Mouse (Mus musculus) limb, embryonic 10.5 days (tissue): ENCODE measurements around the gene Zfp316. TPM values are rescaled to one million over a fixed set of nuclear protein-coding genes. Genes with fewer than 3 reads are reported as not detected.

Experiments
- DNase-seq: peaks from one replicate; pipeline ENCODE4 v3.0.0-alpha.2; 2017; ENCODE audit warnings: low spot score
- H3K27ac ChIP-seq: fragments of 300-500 bp; sonication (generic); 2 replicates; pipeline ENCODE4 v1.5.1; 2016; ENCODE audit warnings: mild to moderate bottlenecking
- H3K27me3 ChIP-seq: fragments of 300-500 bp; sonication (generic); 2 replicates; pipeline ENCODE4 v1.6.1; 2016; ENCODE audit warnings: low read depth, mild to moderate bottlenecking; ENCODE audit not compliant: poor library complexity, severe bottlenecking
- H3K36me3 ChIP-seq: fragments of 300-500 bp; sonication (generic); 2 replicates; pipeline ENCODE4 v1.6.1; 2016; ENCODE audit warnings: mild to moderate bottlenecking, moderate library complexity
- H3K4me1 ChIP-seq: fragments of 300-500 bp; sonication (generic); 2 replicates; pipeline ENCODE4 v1.6.1; 2016
- H3K4me3 ChIP-seq: fragments of 300-500 bp; sonication (generic); 2 replicates; pipeline ENCODE4 v1.5.1; 2016; ENCODE audit warnings: mild to moderate bottlenecking, moderate library complexity
- H3K9me3 ChIP-seq: fragments of 300-500 bp; sonication (generic); replicated peaks from 2 replicates; pipeline ENCODE4 v1.6.1; 2016; ENCODE audit warnings: mild to moderate bottlenecking
- WGBS: fragments of 180-500 bp; shearing (Covaris S2); methylation state at CpG from one replicate; pipeline ENCODE4 v1.1.7; 2016; 5-methylcytosine and 5-hydroxymethylcytosine counted together
- polyA plus RNA-seq: library from polyadenylated mRNA; unstranded; fragments of >200 nt; fragmentation: Nextera tagmentation; extraction: Ambion mirVana; gene quantifications from 2 replicates; pipeline ENCODE4 v1.2.1, GENCODE M21; 2016

Zfp316 gene
- polyA plus RNA-seq, 1 experiment from 2014 or later = 4.4 TPM

DNA sequence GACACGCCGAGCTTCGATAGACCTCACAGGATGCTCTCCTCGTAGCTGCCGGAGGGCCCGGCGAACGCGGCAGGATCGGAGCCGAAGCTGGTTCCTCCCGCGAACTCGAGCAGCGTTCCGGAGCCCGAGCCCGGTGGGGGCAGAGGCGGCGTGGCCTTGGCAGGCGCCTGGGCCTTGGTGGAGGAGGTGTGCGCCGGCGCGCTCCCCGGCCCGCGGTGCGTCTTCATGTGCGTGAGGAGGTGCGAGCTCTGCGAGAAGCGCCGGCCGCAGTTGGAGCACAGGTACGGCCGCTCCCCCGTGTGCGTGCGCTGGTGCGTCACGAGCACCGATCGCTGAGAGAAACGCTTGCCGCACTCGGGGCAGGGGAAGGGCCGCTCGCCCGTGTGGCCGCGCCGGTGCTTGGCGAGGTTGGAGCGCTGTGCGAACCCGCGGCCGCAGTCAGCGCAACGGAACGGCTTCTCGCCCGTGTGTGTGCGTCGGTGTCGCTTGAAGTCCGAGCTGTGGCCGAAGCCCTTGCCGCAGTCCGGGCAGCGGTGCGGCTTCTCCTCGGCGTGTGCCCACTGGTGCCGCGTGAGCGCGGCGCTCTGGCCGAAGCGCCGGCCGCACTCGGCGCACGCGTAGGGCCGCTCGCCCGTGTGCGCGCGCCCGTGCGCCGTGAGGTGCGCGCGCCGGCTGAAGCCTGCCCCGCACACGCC, 16.5 kb downstream of the Zfp316 start:
- peaks cover 74% of the 10 kb centered on the region for H3K36me3 ChIP-seq

GRCm38 (mm10) chr5:143252791-143253185, 17.0 kb downstream of the Zfp316 start:
- Histone ChIP-seq H3K27ac (no peak overlapping the region), H3K4me1 (peaks cover 26% of the 10 kb centered on the region), H3K9me3 (no peaks in the 10 kb centered on the region), H3K27me3 (peaks cover 82% of the 10 kb centered on the region), H3K4me3 (peak overlapping the region; percentile 52), H3K36me3 (peaks cover 74% of the 10 kb centered on the region)
- WGBS = 13% methylated on average over 18 of the region's 18 CpGs
- DNase-seq = no peak

More for the DNA sequence above, 16.5 kb downstream of the Zfp316 start:
- peak; percentile 68 for DNase-seq
- H3K9me3 ChIP-seq = no peaks in the 10 kb centered on the region
- peaks cover 26% of the 10 kb centered on the region for H3K4me1 ChIP-seq
- 21% methylated on average over 103 of the region's 103 CpGs for WGBS
- peak overlapping the region; percentile 52 for H3K4me3 ChIP-seq
- H3K27ac ChIP-seq = 0 out of 2 replicates have a peak overlapping the region, but pooled peaks have one; percentile 14
- peaks cover 88% of the 10 kb centered on the region for H3K27me3 ChIP-seq

GRCm38 (mm10) chr5:143252039-143252438, 17.8 kb downstream of the Zfp316 start:
- peaks cover 26% of the 10 kb centered on the region for H3K4me1 ChIP-seq
- DNase-seq = no peak
- no peaks in the 10 kb centered on the region for H3K9me3 ChIP-seq
- H3K27ac ChIP-seq = no peak overlapping the region
- 42% methylated on average over 6 of the region's 6 CpGs for WGBS
- H3K27me3 ChIP-seq = peaks cover 75% of the 10 kb centered on the region
- H3K4me3 ChIP-seq = no peak overlapping the region
- peaks cover 74% of the 10 kb centered on the region for H3K36me3 ChIP-seq

DNA sequence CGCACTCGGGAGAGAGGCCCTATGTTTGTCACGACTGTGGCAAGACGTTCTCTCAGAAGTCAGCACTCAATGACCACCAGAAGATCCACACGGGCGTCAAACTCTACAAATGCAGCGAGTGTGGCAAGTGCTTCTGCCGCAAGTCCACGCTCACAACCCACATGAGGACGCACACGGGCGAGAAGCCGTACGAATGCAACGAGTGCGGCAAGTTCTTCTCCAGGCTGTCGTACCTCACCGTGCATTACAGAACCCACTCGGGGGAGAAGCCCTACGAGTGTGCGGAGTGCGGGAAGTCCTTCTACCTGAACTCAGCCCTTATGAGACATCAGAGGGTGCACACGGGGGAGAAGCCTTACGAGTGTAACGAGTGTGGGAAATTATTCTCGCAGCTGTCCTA, 24.9 kb downstream of the Zfp316 start:
- H3K4me1 ChIP-seq = no peaks in the 10 kb centered on the region
- H3K4me3 ChIP-seq = no peak overlapping the region
- H3K36me3 ChIP-seq = peaks cover 99% of the 10 kb centered on the region
- H3K27me3 ChIP-seq = peaks cover 4% of the 10 kb centered on the region; the same call in 1 of the 2 replicates
- H3K27ac ChIP-seq = no peak overlapping the region
- no peaks in the 10 kb centered on the region for H3K9me3 ChIP-seq
- no peak for DNase-seq
- WGBS = 97% methylated on average over 26 of the region's 26 CpGs

- no peak for DNase-seq
- peak overlapping the region; percentile 96; the same call in 1 of the 2 replicates for H3K27ac ChIP-seq
- H3K9me3 ChIP-seq = no peaks in the 10 kb centered on the region
- WGBS = 61% methylated on average over 9 of the region's 9 CpGs
- H3K4me3 ChIP-seq = peak overlapping the region; percentile 81
- H3K27me3 ChIP-seq = no peaks in the 10 kb centered on the region
- H3K4me1 ChIP-seq = peaks cover 26% of the 10 kb centered on the region
- H3K36me3 ChIP-seq = peaks cover 44% of the 10 kb centered on the region
Observed at GRCm38 (mm10) chr5:143236036-143236435, 33.8 kb downstream of the Zfp316 start.

DNA sequence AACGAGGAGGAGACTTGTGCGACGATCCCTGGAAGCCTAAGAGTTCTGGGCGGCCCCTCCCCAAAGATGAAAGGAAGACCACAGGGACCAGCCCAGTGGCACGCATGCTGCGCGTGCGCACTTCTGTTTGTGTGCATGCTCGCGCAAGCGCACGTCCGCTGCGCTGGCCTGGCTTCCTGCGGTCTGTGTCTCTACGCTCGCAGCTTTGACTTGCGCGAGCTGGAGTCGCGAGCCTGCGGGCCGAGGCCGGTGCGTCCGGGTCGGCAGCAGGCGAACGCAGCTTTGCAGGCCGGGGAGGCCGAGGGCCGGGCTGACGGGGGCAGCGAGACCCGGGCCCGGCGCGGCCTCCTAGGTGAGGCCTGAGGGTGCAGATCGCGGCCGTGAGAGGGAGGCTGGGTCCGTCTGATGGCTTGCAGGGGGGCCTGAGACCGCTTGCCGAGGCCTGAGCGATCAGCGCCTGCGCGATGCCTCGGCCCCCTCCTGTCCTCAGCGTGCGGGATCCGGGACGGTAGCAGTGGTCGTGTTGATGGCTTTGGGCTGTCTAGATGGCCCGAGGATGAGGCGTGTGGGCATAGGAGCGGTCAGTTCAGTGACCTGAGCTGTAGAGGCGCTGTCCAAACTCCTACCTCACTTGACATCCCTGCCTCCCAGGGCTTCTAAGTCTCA, 34.7 kb downstream of the Zfp316 start, which contains the start of gene Zfp12:
TSS of gene Zfp12 (plus strand) at position 136 of the 666 bp plus-strand sequence.
- peaks cover 26% of the 10 kb centered on the region for H3K4me1 ChIP-seq
- WGBS = under 1% methylated on average over 58 of the region's 58 CpGs
- H3K9me3 ChIP-seq = no peaks in the 10 kb centered on the region
- H3K4me3 ChIP-seq = peak within 1 kb of the TSS; percentile 81
- H3K27me3 ChIP-seq = no peaks in the 10 kb centered on the region
- DNase-seq = peak; percentile 94
- peaks cover 35% of the 10 kb centered on the region for H3K36me3 ChIP-seq
- peak within 1 kb of the TSS; percentile 96 for H3K27ac ChIP-seq

GRCm38 (mm10) chr5:143226790-143227189, 43.0 kb downstream of the Zfp316 start, which contains the start of gene Spdye4a:
Gene Spdye4a (minus strand): TSS chr5:143226890.
- WGBS = 88% methylated on average over 3 of the region's 3 CpGs
- Histone ChIP-seq H3K9me3 (no peaks in the 10 kb centered on the region), H3K36me3 (no peaks in the 10 kb centered on the region), H3K4me1 (no peaks in the 10 kb centered on the region), H3K27ac (no peak within 1 kb of the TSS), H3K27me3 (no peaks in the 10 kb centered on the region), H3K4me3 (no peak within 1 kb of the TSS)
- no peak for DNase-seq

- Histone ChIP-seq H3K9me3 (no peaks in the 10 kb centered on the region), H3K36me3 (no peaks in the 10 kb centered on the region), H3K4me3 (no peak overlapping the region), H3K27me3 (no peaks in the 10 kb centered on the region), H3K4me1 (no peaks in the 10 kb centered on the region), H3K27ac (no peak overlapping the region)
- DNase-seq = no peak
- WGBS = 78% methylated on average over 1 of the region's 1 CpGs
Observed at GRCm38 (mm10) chr5:143222287-143222686, 47.5 kb downstream of the Zfp316 start.

- 83% methylated on average over 5 of the region's 5 CpGs for WGBS
Observed at GRCm38 (mm10) chr5:143220996-143221395, 48.8 kb downstream of the Zfp316 start.

DNA sequence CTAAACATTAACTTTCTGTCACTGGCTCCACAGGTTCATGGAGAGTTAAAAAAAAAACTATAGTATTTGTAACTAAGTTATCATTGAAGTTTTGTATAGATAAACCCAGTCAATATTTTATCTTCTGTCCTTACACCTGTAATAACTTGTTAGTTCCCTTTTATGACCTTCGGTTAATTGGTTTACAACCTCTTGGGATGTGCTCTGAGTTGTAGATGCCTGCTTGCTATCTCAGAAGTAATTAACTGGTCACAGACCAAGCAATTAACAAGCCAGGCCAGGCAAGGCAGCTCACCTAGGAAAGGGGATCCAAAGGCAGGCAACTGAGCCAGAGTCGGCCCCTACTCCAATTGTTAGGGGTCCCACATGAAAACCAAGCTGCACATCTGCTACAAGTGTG, 56.0 kb downstream of the Zfp316 start:
- Histone ChIP-seq H3K27me3 (no peaks in the 10 kb centered on the region), H3K9me3 (peaks cover 2% of the 10 kb centered on the region; the same call in 1 of the 2 replicates), H3K4me1 (no peaks in the 10 kb centered on the region), H3K4me3 (no peak overlapping the region), H3K36me3 (no peaks in the 10 kb centered on the region), H3K27ac (no peak overlapping the region)
- WGBS = 68% methylated on average over 2 of the region's 2 CpGs
- no peak for DNase-seq

More at GRCm38 (mm10) chr5:143220996-143221395, 48.8 kb downstream of the Zfp316 start:
- Histone ChIP-seq H3K36me3 (no peaks in the 10 kb centered on the region), H3K27ac (no peak overlapping the region), H3K4me3 (no peak overlapping the region), H3K9me3 (no peaks in the 10 kb centered on the region), H3K4me1 (no peaks in the 10 kb centered on the region), H3K27me3 (no peaks in the 10 kb centered on the region)
- no peak for DNase-seq

- 78% methylated on average over 3 of the region's 3 CpGs for WGBS
- DNase-seq = no peak
- H3K27ac ChIP-seq = no peak overlapping the region
- peaks cover 6% of the 10 kb centered on the region; the same call in 1 of the 2 replicates for H3K9me3 ChIP-seq
- H3K4me3 ChIP-seq = no peak overlapping the region
- no peaks in the 10 kb centered on the region for H3K4me1 ChIP-seq
- H3K27me3 ChIP-seq = no peaks in the 10 kb centered on the region
- no peaks in the 10 kb centered on the region for H3K36me3 ChIP-seq
Observed at GRCm38 (mm10) chr5:143205015-143205414, 64.8 kb downstream of the Zfp316 start.
